Mouse (Mus musculus) ES-Bruce4 (cell line): ENCODE measurements around the gene Ttc30b. TPM values are rescaled to one million over a fixed set of nuclear protein-coding genes. Genes with fewer than 3 reads are reported as not detected.
A peak's percentile ranks its signal among the peaks of the same experiment; 100 is the strongest.

Source experiments
- H3K27ac ChIP-seq: 2 replicates; pipeline ENCODE4 v1.5.1; 2012; ENCODE audit warnings: low read length, inconsistent platforms; ENCODE audit not compliant: insufficient read depth
- H3K27me3 ChIP-seq: 2 replicates; pipeline ENCODE4 v1.6.1; 2012; ENCODE audit warnings: mild to moderate bottlenecking, low read length, inconsistent platforms; ENCODE audit not compliant: control insufficient read depth, poor library complexity, insufficient read depth, severe bottlenecking
- H3K36me3 ChIP-seq: 2 replicates; pipeline ENCODE4 v1.6.1; 2012; ENCODE audit warnings: inconsistent platforms, mild to moderate bottlenecking, low read length, moderate library complexity; ENCODE audit not compliant: control insufficient read depth, poor library complexity, insufficient read depth, severe bottlenecking
- H3K4me1 ChIP-seq: one replicate; pipeline ENCODE4 v1.8.1; 2011; ENCODE audit warnings: low read length; ENCODE audit not compliant: control insufficient read depth, insufficient read depth
- H3K4me3 ChIP-seq: 2 replicates; pipeline ENCODE4 v1.5.1; 2011; ENCODE audit warnings: low read depth, mild to moderate bottlenecking, low read length
- H3K9ac ChIP-seq: 2 replicates; pipeline ENCODE4 v1.6.1; 2012; ENCODE audit warnings: low read depth, mild to moderate bottlenecking, inconsistent platforms; ENCODE audit not compliant: poor library complexity, severe bottlenecking
- H3K9me3 ChIP-seq: replicated peaks from 2 replicates; pipeline ENCODE4 v1.6.1; 2012; ENCODE audit warnings: mild to moderate bottlenecking, low read length, inconsistent platforms; ENCODE audit not compliant: control insufficient read depth, poor library complexity, insufficient read depth, severe bottlenecking
- CTCF ChIP-seq: IDR thresholded peaks from one replicate; pipeline ENCODE4 v1.8.1; 2011; ENCODE audit warnings: low read depth, low read length
- EP300 ChIP-seq: IDR thresholded peaks from 2 replicates; pipeline ENCODE4 v1.6.1; 2011; ENCODE audit warnings: low read depth, low read length; ENCODE audit not compliant: insufficient read depth
- POLR2A ChIP-seq: IDR thresholded peaks from one replicate; pipeline ENCODE4 v1.8.1; 2011; ENCODE audit warnings: low read length; ENCODE audit not compliant: insufficient read depth
- polyA plus RNA-seq: library from polyadenylated mRNA; stranded (reverse); fragments of >200 nt; gene quantifications from 2 replicates; pipeline ENCODE4 v1.2.4, GENCODE M21; 2011; ENCODE audit warnings: low read depth; ENCODE audit not compliant: missing spikeins, insufficient read depth, insufficient read length

Gene Ttc30b
- polyA plus RNA-seq, 1 experiment: 0.87 TPM

- peaks cover 5% of the 10 kb centered on the region for H3K4me1 ChIP-seq
- no peaks in the 10 kb centered on the region for H3K27me3 ChIP-seq
- H3K9me3 ChIP-seq: no peaks in the 10 kb centered on the region
- no peak overlapping the region for H3K27ac ChIP-seq
- no peak overlapping the region for H3K9ac ChIP-seq
- no peaks in the 10 kb centered on the region for H3K36me3 ChIP-seq
- no peak overlapping the region for H3K4me3 ChIP-seq
- TF ChIP-seq POLR2A (no peak), CTCF (no peak), EP300 (no peak)
Observed at GRCm38 (mm10) chr2:75963211-75963840, 24.9 kb upstream of the Ttc30b start.

GRCm38 (mm10) chr2:75960366-75961330 lies 22.3 kb upstream of the Ttc30b start:
- H3K4me3 ChIP-seq: no peak overlapping the region
- no peaks in the 10 kb centered on the region for H3K27me3 ChIP-seq
- no peaks in the 10 kb centered on the region for H3K36me3 ChIP-seq
- TF ChIP-seq EP300 (peak; percentile 82; the same call in 1 of the 2 replicates), CTCF (peak; percentile 6), POLR2A (no peak)
- H3K9ac ChIP-seq: 0 out of 2 replicates have a peak overlapping the region, but pooled peaks have one; percentile 15
- no peaks in the 10 kb centered on the region for H3K9me3 ChIP-seq
- peaks cover 5% of the 10 kb centered on the region for H3K4me1 ChIP-seq
- peak overlapping the region; percentile 84 for H3K27ac ChIP-seq

- Histone ChIP-seq H3K9me3 (no peaks in the 10 kb centered on the region), H3K9ac (peak overlapping the region; percentile 15), H3K36me3 (no peaks in the 10 kb centered on the region), H3K4me3 (0 out of 2 replicates have a peak overlapping the region, but pooled peaks have one; percentile 1), H3K27ac (peak overlapping the region; percentile 84), H3K27me3 (no peaks in the 10 kb centered on the region), H3K4me1 (peaks cover 5% of the 10 kb centered on the region)
- no peak for TF ChIP-seq CTCF
- no peak for TF ChIP-seq POLR2A
- TF ChIP-seq EP300: 0 out of 2 replicates have a peak, but pooled peaks have one; percentile 42
Observed at GRCm38 (mm10) chr2:75959850-75960365, 21.5 kb upstream of the Ttc30b start.

- Histone ChIP-seq H3K4me3 (peak overlapping the region; percentile 7), H3K27me3 (no peaks in the 10 kb centered on the region), H3K27ac (peak overlapping the region; percentile 84), H3K9me3 (no peaks in the 10 kb centered on the region), H3K4me1 (peaks cover 5% of the 10 kb centered on the region), H3K9ac (peak overlapping the region; percentile 15), H3K36me3 (no peaks in the 10 kb centered on the region)
- TF ChIP-seq POLR2A: no peak
- no peak for TF ChIP-seq EP300
- no peak for TF ChIP-seq CTCF
Observed at GRCm38 (mm10) chr2:75959183-75959849, 20.9 kb upstream of the Ttc30b start.

DNA sequence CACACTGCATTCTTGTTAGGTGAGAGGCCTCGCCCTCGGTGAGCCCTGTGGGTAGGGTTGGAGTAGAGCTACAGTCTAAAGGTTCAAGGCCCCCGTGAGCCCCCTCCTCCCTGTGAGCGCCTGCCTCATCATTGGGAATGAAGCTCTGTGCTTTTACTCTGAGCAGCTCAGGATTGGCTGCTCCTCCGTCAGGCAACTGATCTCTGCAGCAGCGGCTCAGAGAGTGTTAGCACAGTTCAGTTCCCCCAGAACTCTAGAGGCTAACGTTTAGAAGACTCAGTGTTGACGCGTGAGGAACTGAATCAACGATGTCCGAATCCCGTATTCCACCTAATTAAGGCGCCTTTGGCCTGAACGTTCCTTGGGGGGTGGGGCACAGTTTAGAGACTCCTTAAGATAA lies 17.3 kb upstream of the Ttc30b start:
- Histone ChIP-seq H3K4me3 (no peak overlapping the region), H3K27me3 (no peaks in the 10 kb centered on the region), H3K27ac (no peak overlapping the region), H3K9ac (no peak overlapping the region), H3K9me3 (no peaks in the 10 kb centered on the region), H3K36me3 (no peaks in the 10 kb centered on the region), H3K4me1 (no peaks in the 10 kb centered on the region)
- TF ChIP-seq EP300 (no peak), POLR2A (no peak), CTCF (no peak)
